Mouse (Mus musculus): ENCODE measurements at regions not wholly inside any gene's neighbourhood (a gene's known extent, or its start where the extent isn't known, plus 50 kb on each side); places are given as distances from the start of the nearest gene placed in this dataset.

- peak; percentile 8 for DNase-seq (ENCODE audit: low read depth)
Measured at GRCm38 (mm10) chr9:113519727-113520126, 188.3 kb downstream of the Pdcd6ip start.

GRCm38 (mm10) chr9:113518482-113518881, 189.6 kb downstream of the Pdcd6ip start:
- no peak for DNase-seq (ENCODE audit: low read depth)
- TF ChIP-seq POLR2A (IDR thresholded peaks at IDR 0.05; ENCODE audit: borderline replicate concordance, extremely low read depth, insufficient read depth, insufficient read length, poor library complexity, severe bottlenecking) (no peak), CTCF (IDR thresholded peaks at IDR 0.05; ENCODE audit: borderline replicate concordance, extremely low read depth, insufficient read depth, insufficient read length) (no peak)

More at GRCm38 (mm10) chr9:113519727-113520126, 188.3 kb downstream of the Pdcd6ip start:
- TF ChIP-seq POLR2A (IDR thresholded peaks at IDR 0.05; ENCODE audit: borderline replicate concordance, extremely low read depth, insufficient read depth, insufficient read length, poor library complexity, severe bottlenecking) (no peak), CTCF (IDR thresholded peaks at IDR 0.05; ENCODE audit: borderline replicate concordance, extremely low read depth, insufficient read depth, insufficient read length) (no peak)

- DNase-seq (ENCODE audit: low read depth), result no peak
- TF ChIP-seq POLR2A (IDR thresholded peaks at IDR 0.05; ENCODE audit: borderline replicate concordance, extremely low read depth, insufficient read depth, insufficient read length, poor library complexity, severe bottlenecking), result no peak
- TF ChIP-seq CTCF (IDR thresholded peaks at IDR 0.05; ENCODE audit: borderline replicate concordance, extremely low read depth, insufficient read depth, insufficient read length), result no peak
Measured at GRCm38 (mm10) chr9:113517756-113518155, 190.3 kb downstream of the Pdcd6ip start.

GRCm38 (mm10) chr9:113515703-113516020, 192.4 kb downstream of the Pdcd6ip start:
- DNase-seq (ENCODE audit: low read depth), result no peak
- TF ChIP-seq CTCF (IDR thresholded peaks at IDR 0.05; ENCODE audit: borderline replicate concordance, extremely low read depth, insufficient read depth, insufficient read length) (no peak), POLR2A (IDR thresholded peaks at IDR 0.05; ENCODE audit: borderline replicate concordance, extremely low read depth, insufficient read depth, insufficient read length, poor library complexity, severe bottlenecking) (no peak)

- peak; percentile 77 for DNase-seq (ENCODE audit: low read depth)
- TF ChIP-seq POLR2A (IDR thresholded peaks at IDR 0.05; ENCODE audit: borderline replicate concordance, extremely low read depth, insufficient read depth, insufficient read length, poor library complexity, severe bottlenecking) (no peak), CTCF (IDR thresholded peaks at IDR 0.05; ENCODE audit: borderline replicate concordance, extremely low read depth, insufficient read depth, insufficient read length) (no peak)
Measured at GRCm38 (mm10) chr9:113514846-113515702, 193.0 kb downstream of the Pdcd6ip start.

GRCm38 (mm10) chr9:113511302-113511701, 196.8 kb downstream of the Pdcd6ip start:
- DNase-seq (ENCODE audit: low read depth), result no peak
- TF ChIP-seq CTCF (IDR thresholded peaks at IDR 0.05; ENCODE audit: borderline replicate concordance, extremely low read depth, insufficient read depth, insufficient read length) (no peak), POLR2A (IDR thresholded peaks at IDR 0.05; ENCODE audit: borderline replicate concordance, extremely low read depth, insufficient read depth, insufficient read length, poor library complexity, severe bottlenecking) (no peak)

- no peak for DNase-seq (ENCODE audit: low read depth)
- TF ChIP-seq CTCF (IDR thresholded peaks at IDR 0.05; ENCODE audit: borderline replicate concordance, extremely low read depth, insufficient read depth, insufficient read length), result no peak
- no peak for TF ChIP-seq POLR2A (IDR thresholded peaks at IDR 0.05; ENCODE audit: borderline replicate concordance, extremely low read depth, insufficient read depth, insufficient read length, poor library complexity, severe bottlenecking)
Measured at GRCm38 (mm10) chr9:113509368-113509767, 198.7 kb downstream of the Pdcd6ip start.

GRCm38 (mm10) chr9:113508821-113509220, 199.2 kb downstream of the Pdcd6ip start:
- TF ChIP-seq POLR2A (IDR thresholded peaks at IDR 0.05; ENCODE audit: borderline replicate concordance, extremely low read depth, insufficient read depth, insufficient read length, poor library complexity, severe bottlenecking) (no peak), CTCF (IDR thresholded peaks at IDR 0.05; ENCODE audit: borderline replicate concordance, extremely low read depth, insufficient read depth, insufficient read length) (no peak)
- DNase-seq (ENCODE audit: low read depth), result peak; percentile 85

GRCm38 (mm10) chr9:113507561-113508460, 200.2 kb downstream of the Pdcd6ip start:
- DNase-seq (ENCODE audit: low read depth), result peak; percentile 94
- TF ChIP-seq POLR2A (IDR thresholded peaks at IDR 0.05; ENCODE audit: borderline replicate concordance, extremely low read depth, insufficient read depth, insufficient read length, poor library complexity, severe bottlenecking) (no peak), CTCF (IDR thresholded peaks at IDR 0.05; ENCODE audit: borderline replicate concordance, extremely low read depth, insufficient read depth, insufficient read length) (no peak)

GRCm38 (mm10) chr9:113499246-113499645, 208.8 kb downstream of the Pdcd6ip start:
- TF ChIP-seq POLR2A (IDR thresholded peaks at IDR 0.05; ENCODE audit: borderline replicate concordance, extremely low read depth, insufficient read depth, insufficient read length, poor library complexity, severe bottlenecking), result no peak
- no peak for TF ChIP-seq CTCF (IDR thresholded peaks at IDR 0.05; ENCODE audit: borderline replicate concordance, extremely low read depth, insufficient read depth, insufficient read length)
- DNase-seq (ENCODE audit: low read depth), result no peak

- no peak for TF ChIP-seq CTCF (IDR thresholded peaks at IDR 0.05; ENCODE audit: borderline replicate concordance, extremely low read depth, insufficient read depth, insufficient read length)
- TF ChIP-seq POLR2A (IDR thresholded peaks at IDR 0.05; ENCODE audit: borderline replicate concordance, extremely low read depth, insufficient read depth, insufficient read length, poor library complexity, severe bottlenecking), result no peak
- no peak for DNase-seq (ENCODE audit: low read depth)
Measured at GRCm38 (mm10) chr9:113496176-113496732, 211.8 kb downstream of the Pdcd6ip start.
